Mouse (Mus musculus) midbrain, embryonic 15.5 days (tissue): ENCODE measurements around the gene Tyms. TPM values are rescaled to one million over a fixed set of nuclear protein-coding genes. Genes with fewer than 3 reads are reported as not detected.

Source experiments
- polyA plus RNA-seq: library from polyadenylated mRNA; unstranded; fragments of >200 nt; fragmentation: Nextera tagmentation; extraction: Ambion mirVana; gene quantifications from 2 replicates; pipeline ENCODE4 v1.2.1, GENCODE M21; 2015

The Tyms gene
- polyA plus RNA-seq, 1 experiment from 2014 or later: 37.8 TPM

Other genes starting within 250 kb of the Tyms start
- not detected in 2 replicates for gene Il6, start 60.5 kb downstream of the Tyms start, polyA plus RNA-seq
- 10.4 and 13.6 TPM in 2 replicates for gene Garem2, start 31.5 kb upstream of the Tyms start, polyA plus RNA-seq
- 3.1 and 3.9 TPM in 2 replicates for gene 3110082J24Rik, start 32.5 kb upstream of the Tyms start, polyA plus RNA-seq
- gene Hadha, start 81.5 kb upstream of the Tyms start, polyA plus RNA-seq: 69.3 and 69.9 TPM in 2 replicates
- 49.6 and 55.7 TPM in 2 replicates for gene Hadhb, start 81.6 kb upstream of the Tyms start, polyA plus RNA-seq
- not detected in 2 replicates for gene Adgrf3, start 132.1 kb upstream of the Tyms start, polyA plus RNA-seq
- gene Selenoi, start 159.0 kb upstream of the Tyms start, polyA plus RNA-seq: 28.0 and 31.1 TPM in 2 replicates
- 7.2 and 7.4 TPM in 2 replicates for gene Drc1, start 207.8 kb upstream of the Tyms start, polyA plus RNA-seq